Mouse (Mus musculus): ENCODE measurements around the gene Smtnl2. TPM values are rescaled to one million over a fixed set of nuclear protein-coding genes. Genes with fewer than 3 reads are reported as not detected.

Smtnl2 gene
- polyA plus RNA-seq, 1 experiment from 2014 or later: 25.7 TPM

- Histone ChIP-seq H3K4me1 (replicated peaks) (peaks cover 60% of the 10 kb centered on the region), H3K27me3 (peaks cover 54% of the 10 kb centered on the region), H3K4me3 (replicated peaks) (peak overlapping the region; percentile 69), H3K9ac (replicated peaks) (peak overlapping the region; percentile 27; the same call in 1 of the 2 replicates), H3K4me2 (peak overlapping the region; percentile 98), H3K36me3 (no peaks in the 10 kb centered on the region), H3K27ac (0 out of 2 replicates have a peak overlapping the region, but pooled peaks have one; percentile 5), H3K9me3 (no peaks in the 10 kb centered on the region)
- WGBS: 56% methylated on average over 12 of the region's 12 CpGs
- ATAC-seq (ENCODE audit: insufficient number of reproducible peaks, insufficient read depth, low FRiP score, low TSS enrichment, low read depth): no peak
Measured at GRCm38 (mm10) chr11:72409649-72410385, 1.7 kb downstream of the Smtnl2 start.

GRCm38 (mm10) chr11:72408451-72409170 lies 2.9 kb downstream of the Smtnl2 start:
- H3K27me3 ChIP-seq: peaks cover 50% of the 10 kb centered on the region
- peak overlapping the region; percentile 98 for H3K4me2 ChIP-seq
- 22% methylated on average over 9 of the region's 9 CpGs for WGBS

GRCm38 (mm10) chr11:72407574-72407973 lies 3.9 kb downstream of the Smtnl2 start:
- Histone ChIP-seq H3K27me3 (peaks cover 50% of the 10 kb centered on the region), H3K9ac (replicated peaks) (no peak overlapping the region), H3K4me1 (replicated peaks) (peaks cover 57% of the 10 kb centered on the region), H3K27ac (no peak overlapping the region), H3K9me3 (no peaks in the 10 kb centered on the region), H3K4me2 (no peak overlapping the region; the same call in 1 of the 2 replicates), H3K4me3 (replicated peaks) (no peak overlapping the region), H3K36me3 (no peaks in the 10 kb centered on the region)
- 9% methylated on average over 7 of the region's 7 CpGs for WGBS
- no peak for ATAC-seq (ENCODE audit: insufficient number of reproducible peaks, insufficient read depth, low FRiP score, low TSS enrichment, low read depth)

More at GRCm38 (mm10) chr11:72408451-72409170, 2.9 kb downstream of the Smtnl2 start:
- H3K27ac ChIP-seq: no peak overlapping the region
- no peaks in the 10 kb centered on the region for H3K36me3 ChIP-seq
- peaks cover 60% of the 10 kb centered on the region for H3K4me1 ChIP-seq (replicated peaks)
- no peak for ATAC-seq (ENCODE audit: insufficient number of reproducible peaks, insufficient read depth, low FRiP score, low TSS enrichment, low read depth)
- H3K9me3 ChIP-seq: no peaks in the 10 kb centered on the region
- H3K4me3 ChIP-seq (replicated peaks): 0 out of 2 replicates have a peak overlapping the region, but pooled peaks have one; percentile 1
- peak overlapping the region; percentile 31; the same call in 1 of the 2 replicates for H3K9ac ChIP-seq (replicated peaks)

GRCm38 (mm10) chr11:72407081-72407480 lies 4.4 kb downstream of the Smtnl2 start:
- peaks cover 50% of the 10 kb centered on the region for H3K27me3 ChIP-seq

GRCm38 (mm10) chr11:72406079-72406675 lies 5.3 kb downstream of the Smtnl2 start:
- Histone ChIP-seq H3K27me3 (peaks cover 50% of the 10 kb centered on the region), H3K9me3 (no peaks in the 10 kb centered on the region), H3K4me2 (no peak overlapping the region), H3K27ac (no peak overlapping the region), H3K9ac (replicated peaks) (no peak overlapping the region), H3K4me3 (replicated peaks) (no peak overlapping the region), H3K4me1 (replicated peaks) (peaks cover 55% of the 10 kb centered on the region), H3K36me3 (no peaks in the 10 kb centered on the region)
- 52% methylated on average over 8 of the region's 8 CpGs for WGBS
- no peak for ATAC-seq (ENCODE audit: insufficient number of reproducible peaks, insufficient read depth, low FRiP score, low TSS enrichment, low read depth)

More at GRCm38 (mm10) chr11:72407081-72407480, 4.4 kb downstream of the Smtnl2 start:
- Histone ChIP-seq H3K9me3 (no peaks in the 10 kb centered on the region), H3K4me2 (no peak overlapping the region; the same call in 1 of the 2 replicates), H3K36me3 (no peaks in the 10 kb centered on the region), H3K4me1 (replicated peaks) (peaks cover 57% of the 10 kb centered on the region), H3K27ac (no peak overlapping the region), H3K9ac (replicated peaks) (no peak overlapping the region), H3K4me3 (replicated peaks) (no peak overlapping the region)
- no peak for ATAC-seq (ENCODE audit: insufficient number of reproducible peaks, insufficient read depth, low FRiP score, low TSS enrichment, low read depth)
- WGBS: 13% methylated on average over 3 of the region's 3 CpGs

GRCm38 (mm10) chr11:72405532-72405931 lies 6.0 kb downstream of the Smtnl2 start:
- Histone ChIP-seq H3K4me1 (replicated peaks) (peaks cover 48% of the 10 kb centered on the region), H3K36me3 (no peaks in the 10 kb centered on the region), H3K27me3 (peaks cover 45% of the 10 kb centered on the region), H3K27ac (no peak overlapping the region), H3K9me3 (no peaks in the 10 kb centered on the region), H3K9ac (replicated peaks) (no peak overlapping the region), H3K4me2 (no peak overlapping the region), H3K4me3 (replicated peaks) (no peak overlapping the region)
- no peak for ATAC-seq (ENCODE audit: insufficient number of reproducible peaks, insufficient read depth, low FRiP score, low TSS enrichment, low read depth)
- WGBS: 54% methylated on average over 4 of the region's 4 CpGs

- H3K4me1 ChIP-seq (replicated peaks): peaks cover 23% of the 10 kb centered on the region; the same call in 1 of the 2 replicates
- peaks cover 20% of the 10 kb centered on the region for H3K27me3 ChIP-seq
- H3K9ac ChIP-seq (replicated peaks): no peak overlapping the region
- H3K4me3 ChIP-seq (replicated peaks): no peak overlapping the region
- H3K36me3 ChIP-seq: peaks cover 8% of the 10 kb centered on the region; the same call in 1 of the 2 replicates
- H3K4me2 ChIP-seq: no peak overlapping the region
- no peaks in the 10 kb centered on the region for H3K9me3 ChIP-seq
- H3K27ac ChIP-seq: no peak overlapping the region
- no peak for ATAC-seq (ENCODE audit: insufficient number of reproducible peaks, insufficient read depth, low FRiP score, low TSS enrichment, low read depth)
- 88% methylated on average over 12 of the region's 12 CpGs for WGBS
Measured at GRCm38 (mm10) chr11:72402969-72403368, 8.5 kb downstream of the Smtnl2 start.

GRCm38 (mm10) chr11:72402017-72402416 lies 9.5 kb downstream of the Smtnl2 start:
- Histone ChIP-seq H3K9ac (replicated peaks) (no peak overlapping the region), H3K4me3 (replicated peaks) (no peak overlapping the region), H3K4me2 (no peak overlapping the region), H3K4me1 (replicated peaks) (peaks cover 15% of the 10 kb centered on the region), H3K27ac (no peak overlapping the region), H3K36me3 (peaks cover 8% of the 10 kb centered on the region; the same call in 1 of the 2 replicates), H3K9me3 (no peaks in the 10 kb centered on the region), H3K27me3 (peaks cover 10% of the 10 kb centered on the region)
- 84% methylated on average over 5 of the region's 5 CpGs for WGBS
- no peak for ATAC-seq (ENCODE audit: insufficient number of reproducible peaks, insufficient read depth, low FRiP score, low TSS enrichment, low read depth)

- no peak overlapping the region for H3K9ac ChIP-seq (replicated peaks)
- H3K4me3 ChIP-seq (replicated peaks): no peak overlapping the region
- ATAC-seq (ENCODE audit: insufficient number of reproducible peaks, insufficient read depth, low FRiP score, low TSS enrichment, low read depth): no peak
- peaks cover under 1% of the 10 kb centered on the region; the same call in 1 of the 2 replicates for H3K27me3 ChIP-seq
- H3K4me2 ChIP-seq: no peak overlapping the region
- WGBS: 84% methylated on average over 12 of the region's 12 CpGs
- H3K36me3 ChIP-seq: peaks cover 8% of the 10 kb centered on the region; the same call in 1 of the 2 replicates
- H3K4me1 ChIP-seq (replicated peaks): peaks cover 16% of the 10 kb centered on the region
- H3K9me3 ChIP-seq: no peaks in the 10 kb centered on the region
- no peak overlapping the region for H3K27ac ChIP-seq
Measured at GRCm38 (mm10) chr11:72401068-72401467, 10.4 kb downstream of the Smtnl2 start.

- peaks cover 8% of the 10 kb centered on the region; the same call in 1 of the 2 replicates for H3K36me3 ChIP-seq
- H3K4me1 ChIP-seq (replicated peaks): peaks cover 32% of the 10 kb centered on the region
- ATAC-seq (ENCODE audit: insufficient number of reproducible peaks, insufficient read depth, low FRiP score, low TSS enrichment, low read depth): no peak
- no peak overlapping the region for H3K4me2 ChIP-seq
- H3K9me3 ChIP-seq: no peaks in the 10 kb centered on the region
- H3K9ac ChIP-seq (replicated peaks): no peak overlapping the region
- whole genome bisulfite sequencing: 80% methylated on average over 8 of the region's 8 CpGs
- no peaks in the 10 kb centered on the region for H3K27me3 ChIP-seq
- H3K4me3 ChIP-seq (replicated peaks): no peak overlapping the region
- H3K27ac ChIP-seq: no peak overlapping the region
Measured at GRCm38 (mm10) chr11:72397811-72398525, 13.5 kb downstream of the Smtnl2 start.

All from limb, embryonic 12.5 days (tissue).